Mouse (Mus musculus) embryonic fibroblast, embryonic 13.5 days (primary cell): ENCODE data around the gene Gpr162.
A peak's percentile ranks its signal among the peaks of the same experiment; 100 is the strongest.

Experiments used
- CTCF ChIP-seq: IDR thresholded peaks from 2 replicates; pipeline ENCODE4 v1.5.1; 2011; ENCODE audit warnings: mild to moderate bottlenecking, control low read depth, low read length, moderate library complexity, borderline replicate concordance; ENCODE audit not compliant: insufficient read depth
- POLR2A ChIP-seq: IDR thresholded peaks from 2 replicates; pipeline ENCODE4 v1.6.1; 2011; ENCODE audit warnings: low read depth, mild to moderate bottlenecking, control low read depth, low read length, moderate library complexity

DNA sequence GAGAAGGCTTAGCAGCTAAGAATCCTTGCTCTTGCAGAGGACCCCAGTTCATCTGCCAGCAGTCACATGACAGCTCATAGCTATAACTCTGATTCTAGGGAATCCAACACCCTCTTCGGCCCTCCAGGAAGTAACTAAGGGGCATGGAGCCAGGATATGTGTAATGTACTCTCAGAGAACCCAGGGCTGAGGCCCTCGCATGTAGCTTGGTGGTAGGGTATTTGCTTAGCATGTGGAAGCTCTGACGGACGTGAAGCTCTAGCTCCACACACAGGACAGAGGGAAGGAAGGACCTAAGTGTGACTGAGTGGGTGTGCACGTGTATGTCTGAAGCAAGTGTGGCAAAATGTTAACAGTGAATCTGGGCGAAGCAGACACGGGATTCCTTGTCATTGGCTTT lies 27.4 kb downstream of the Gpr162 start:
- TF ChIP-seq CTCF (peak; percentile 8; the same call in 1 of the 2 replicates), POLR2A (no peak)
